Mouse (Mus musculus) ES-Bruce4 (cell line): ENCODE measurements at regions not wholly inside any gene's neighbourhood (a gene's known extent, or its start where the extent isn't known, plus 50 kb on each side); places are given as distances from the start of the nearest gene placed in this dataset.

Experiments used
- CTCF ChIP-seq: IDR thresholded peaks from one replicate; pipeline ENCODE4 v1.8.1; 2011; ENCODE audit warnings: low read depth, low read length
- EP300 ChIP-seq: IDR thresholded peaks from 2 replicates; pipeline ENCODE4 v1.6.1; 2011; ENCODE audit warnings: low read depth, low read length; ENCODE audit not compliant: insufficient read depth

DNA sequence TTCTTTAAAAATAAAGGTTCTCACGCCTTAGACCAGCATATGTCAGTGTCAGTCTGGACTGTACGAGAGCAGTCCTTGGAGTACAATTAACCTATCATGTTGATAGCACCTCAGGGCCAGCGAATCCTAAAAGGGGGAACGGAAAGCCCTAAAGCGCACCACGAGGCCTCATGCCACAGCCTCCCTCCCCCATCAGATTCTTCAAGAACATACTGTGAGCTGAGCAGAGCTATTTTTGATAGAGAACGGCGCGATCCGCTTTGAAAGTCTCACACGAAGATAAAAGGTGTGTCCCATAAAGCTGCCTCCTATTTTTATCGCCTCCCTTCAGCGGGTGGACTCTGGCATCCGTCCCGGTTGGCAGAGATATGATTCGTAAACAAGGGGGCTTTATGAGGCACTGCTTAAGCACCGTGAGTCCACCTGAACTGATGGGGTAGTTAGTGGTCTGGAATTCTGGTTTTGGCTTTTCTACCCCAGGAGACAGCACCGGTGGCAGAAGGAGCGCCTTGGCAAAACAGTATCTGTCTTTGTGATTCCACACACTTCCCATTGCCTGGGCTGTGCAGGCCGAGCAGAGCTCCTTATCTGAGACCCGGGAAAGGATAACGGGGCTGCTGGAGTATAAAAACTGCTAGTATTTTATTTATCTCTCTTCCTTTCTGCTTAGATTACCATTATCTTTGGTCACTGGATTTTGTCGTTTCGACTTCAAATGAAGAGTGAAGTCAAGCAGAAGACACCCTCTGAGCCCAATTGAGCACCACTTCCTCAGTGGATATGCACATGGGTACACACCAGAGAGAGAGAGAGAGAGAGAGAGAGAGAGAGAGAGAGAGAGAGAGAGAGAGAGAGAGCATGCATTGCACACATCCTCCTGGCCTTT, 149.6 kb downstream of the Dhx15 start:
- TF ChIP-seq CTCF (no peak), EP300 (no peak)
